In genomic region chr2:71281981-71282380, GRCm38 (mm10) we compare ENCODE assay signal across 1 mouse cellular context.
TF ChIP-seq lines count a peak whose summit lies in the region.

No protein-coding gene starts in this region.

TF ChIP-seq in CH12.LX, 34 proteins besides CTCF, POLR2A, EP300 and RAD21 (continued from another document):
- TF ChIP-seq ZNF384 (IDR thresholded peaks at IDR 0.05; ENCODE audit: low read depth, low read length): no peak
- TF ChIP-seq KAT2A (IDR thresholded peaks at IDR 0.05; ENCODE audit: insufficient replicate concordance, low read length): no peak
- TF ChIP-seq ZC3H11A (IDR thresholded peaks at IDR 0.05; ENCODE audit: low read depth, low read length): no peak
- TF ChIP-seq ZKSCAN1 (IDR thresholded peaks at IDR 0.05; ENCODE audit: borderline replicate concordance, low read depth, low read length): no peak
- no peak for TF ChIP-seq PAX5 (IDR thresholded peaks at IDR 0.05; ENCODE audit: low read length)
